In genomic region chr9:53400696-53401095, GRCm38 (mm10) we compare ENCODE assay signal across 24 mouse cellular contexts. TPM values are rescaled to one million over a fixed set of nuclear protein-coding genes. Genes with fewer than 3 reads are reported as not detected.
"Had no signal": no experiment of that assay in that cellular context is flagged by ENCODE, and none has a peak within 500 bp of the region (broad histone marks: within the 10 kb centered on the region; RNA-seq: fewer than 3 reads in every experiment).

No protein-coding gene starts in this region.

- H3K4me2 ChIP-seq: forebrain, embryonic 15.5 days; heart, embryonic 11.5 days; heart, embryonic 13.5 days; heart, embryonic 15.5 days; hindbrain, embryonic 13.5 days; hindbrain, embryonic 15.5 days; limb, embryonic 13.5 days; limb, embryonic 15.5 days; liver, embryonic 12.5 days had no signal

- H3K4me3 ChIP-seq: forebrain, embryonic 15.5 days; heart, embryonic 13.5 days; heart, embryonic 15.5 days; hindbrain, embryonic 13.5 days; hindbrain, embryonic 15.5 days; limb, embryonic 13.5 days; limb, embryonic 15.5 days; liver, embryonic 12.5 days had no signal

- H3K9me3 ChIP-seq: forebrain, embryonic 15.5 days; heart, embryonic 13.5 days; heart, embryonic 15.5 days; hindbrain, embryonic 13.5 days; hindbrain, embryonic 15.5 days; limb, embryonic 13.5 days; limb, embryonic 15.5 days; liver, embryonic 12.5 days had no signal

- H3K27me3 ChIP-seq: forebrain, embryonic 15.5 days; heart, embryonic 13.5 days; heart, embryonic 15.5 days; hindbrain, embryonic 13.5 days; hindbrain, embryonic 15.5 days; limb, embryonic 13.5 days; limb, embryonic 15.5 days; liver, embryonic 12.5 days had no signal

- H3K36me3 ChIP-seq: forebrain, embryonic 15.5 days; heart, embryonic 15.5 days; hindbrain, embryonic 13.5 days; hindbrain, embryonic 15.5 days had no signal

- H3K9ac ChIP-seq: forebrain, embryonic 15.5 days; forebrain, postnatal 0 days; heart, embryonic 13.5 days; heart, embryonic 15.5 days; hindbrain, embryonic 13.5 days; hindbrain, embryonic 15.5 days; limb, embryonic 13.5 days; limb, embryonic 15.5 days; liver, embryonic 12.5 days; liver, embryonic 14.5 days had no signal

- DNase-seq: forebrain, postnatal 0 days; gastrocnemius, postnatal 14 days; gastrocnemius, postnatal 36 days; heart, adult 18-20 months; heart, postnatal 14 days; heart, postnatal 36 days; layer of hippocampus, adult 9-11 months; layer of hippocampus, postnatal 36 days; left cerebral cortex, postnatal 4 days had no signal

- H3K27ac ChIP-seq: forebrain, embryonic 15.5 days; heart, embryonic 13.5 days; heart, embryonic 15.5 days; hindbrain, embryonic 13.5 days; hindbrain, embryonic 15.5 days; hindbrain, postnatal 0 days; limb, embryonic 13.5 days; limb, embryonic 15.5 days; liver, embryonic 12.5 days; liver, embryonic 14.5 days had no signal

- ATAC-seq: forebrain, embryonic 15.5 days; forebrain, postnatal 0 days; hindbrain, postnatal 0 days; intestine, embryonic 16.5 days; liver, embryonic 12.5 days had no signal

RNA-seq across cellular contexts. Expression of gene 4930550C14Rik, which starts 1.4 kb away (rescaled TPM):
- total RNA-seq: gastrocnemius, adult 18-20 months; gastrocnemius, adult 8-10 months; gastrocnemius, postnatal 36 days; heart, adult 18-20 months; left cerebral cortex, postnatal 4 days had no signal
- polyA plus RNA-seq: forebrain, embryonic 15.5 days; liver, adult 2 months had no signal
